Mouse (Mus musculus) urinary bladder, adult 18-20 months (tissue): Measurements from ENCODE around the gene Gm8265.
"Not testable (repeated sequence)": the region's sequence is repeated elsewhere in the genome, so short reads cannot be mapped to it uniquely, and the experiment has no call there.

Experiments used
- DNase-seq, 2 experiments: peaks; one replicate each; pipeline ENCODE4 v3.0.0; 2022; ENCODE audit warnings: low spot score in 2 of 2, mixed read lengths in 2 of 2

Gm8265 gene

DNA sequence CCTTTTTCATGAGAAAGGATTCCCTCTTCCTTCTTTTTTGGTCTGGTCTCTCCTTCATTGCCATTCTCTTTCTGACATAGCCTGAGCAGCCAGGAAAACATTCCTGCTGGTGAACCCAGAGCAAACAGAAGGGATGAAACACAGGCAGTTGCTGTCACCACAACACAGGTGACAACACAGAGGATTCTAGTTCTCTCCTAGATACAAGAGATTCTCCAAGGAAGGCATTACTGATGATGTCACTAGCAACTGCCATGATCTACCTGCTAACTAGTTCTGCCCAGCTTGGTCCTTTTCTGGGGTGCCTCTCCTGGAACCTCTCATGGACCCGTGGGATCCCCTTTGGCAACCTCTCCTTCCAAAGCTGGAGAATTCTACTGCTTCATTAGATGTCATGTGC, at the start of gene Gm8265:
Gene Gm8265, minus strand, starts transcription at position 101 of the 400 bp plus-strand sequence.
- DNase-seq = not testable (repeated sequence)
